Mouse (Mus musculus) myocyte (in vitro differentiated cells): ENCODE measurements around the gene Irak4. TPM values are rescaled to one million over a fixed set of nuclear protein-coding genes. Genes with fewer than 3 reads are reported as not detected.
A peak's percentile ranks its signal among the peaks of the same experiment; 100 is the strongest.

ENCODE experiments used
- H3K27me3 ChIP-seq: one replicate; pipeline ENCODE4 v1.6.1; 2011; ENCODE audit not compliant: control insufficient read depth, insufficient read depth, insufficient read length
- H3K36me3 ChIP-seq: one replicate; pipeline ENCODE4 v1.6.1; 2011; ENCODE audit not compliant: control insufficient read depth, insufficient read depth
- H3K4me2 ChIP-seq: one replicate; pipeline ENCODE4 v1.6.1; 2011; ENCODE audit warnings: low read depth, control low read depth
- H3K4me3 ChIP-seq: one replicate; pipeline ENCODE4 v1.5.1; 2011; ENCODE audit warnings: mild to moderate bottlenecking, control low read depth, moderate library complexity
- H3K79me2 ChIP-seq: one replicate; pipeline ENCODE4 v1.6.1; 2011; ENCODE audit not compliant: control insufficient read depth, insufficient read depth
- H3ac ChIP-seq: one replicate; pipeline ENCODE4 v1.6.1; 2011; ENCODE audit not compliant: control insufficient read depth, insufficient read length
- CEBPB ChIP-seq: IDR thresholded peaks from 2 replicates; pipeline ENCODE4 v1.6.1; 2011; ENCODE audit warnings: mild to moderate bottlenecking, moderate library complexity; ENCODE audit not compliant: poor library complexity, insufficient read depth, severe bottlenecking
- E2F4 ChIP-seq: IDR thresholded peaks from one replicate; pipeline ENCODE4 v1.6.1; 2011; ENCODE audit warnings: mild to moderate bottlenecking, control low read depth, moderate library complexity; ENCODE audit not compliant: insufficient read depth
- MAX ChIP-seq: IDR thresholded peaks from one replicate; pipeline ENCODE4 v1.6.1; 2011; ENCODE audit warnings: low read depth, mild to moderate bottlenecking, control low read depth
- MYOD1 ChIP-seq, 3 experiments: IDR thresholded peaks; one replicate each; pipeline ENCODE4 v1.6.1; 2011; ENCODE audit warnings: control low read depth in 2 of 3, low read depth in 2 of 3, mild to moderate bottlenecking in 2 of 3, moderate library complexity in 1 of 3; ENCODE audit not compliant: insufficient read length in 2 of 3, control insufficient read depth in 1 of 3
- MYOG ChIP-seq, 3 experiments: IDR thresholded peaks; one replicate each; pipeline ENCODE4 v1.6.1; 2011; ENCODE audit warnings: control low read depth in 2 of 3, low read depth in 2 of 3, mild to moderate bottlenecking in 2 of 3; ENCODE audit not compliant: insufficient read length in 2 of 3, control insufficient read depth in 1 of 3, insufficient read depth in 1 of 3
- POLR2A ChIP-seq: IDR thresholded peaks from one replicate; pipeline ENCODE4 v1.6.1; 2011; ENCODE audit warnings: low read depth, mild to moderate bottlenecking, control low read depth, moderate library complexity; ENCODE audit not compliant: insufficient read length
- POLR2AphosphoS2 ChIP-seq: IDR thresholded peaks from one replicate; pipeline ENCODE4 v1.6.1; 2011; ENCODE audit warnings: low read depth, control low read depth; ENCODE audit not compliant: insufficient read length
- REST ChIP-seq: IDR thresholded peaks from one replicate; pipeline ENCODE4 v1.6.1; 2011; ENCODE audit warnings: mild to moderate bottlenecking, control low read depth, moderate library complexity; ENCODE audit not compliant: insufficient read depth, insufficient read length
- SRF ChIP-seq: IDR thresholded peaks from one replicate; pipeline ENCODE4 v1.6.1; 2011; ENCODE audit warnings: low read depth; ENCODE audit not compliant: control insufficient read depth, insufficient read length
- TCF12 ChIP-seq: IDR thresholded peaks from one replicate; pipeline ENCODE4 v1.6.1; 2011; ENCODE audit warnings: mild to moderate bottlenecking, control low read depth; ENCODE audit not compliant: poor library complexity, insufficient read depth, severe bottlenecking
- TCF3 ChIP-seq: IDR thresholded peaks from one replicate; pipeline ENCODE4 v1.6.1; 2011; ENCODE audit warnings: low read depth, control low read depth; ENCODE audit not compliant: insufficient read length
- USF1 ChIP-seq: IDR thresholded peaks from one replicate; pipeline ENCODE4 v1.6.1; 2011; ENCODE audit warnings: low read depth, mild to moderate bottlenecking, control low read depth, moderate library complexity
- polyA plus RNA-seq: library from polyadenylated mRNA; unstranded; fragments of >200 nt; fragmentation: generic; extraction: Trizol; gene quantifications from one replicate; pipeline ENCODE4 v1.2.1, GENCODE M21; 2012; ENCODE audit warnings: missing spikeins

Irak4 gene
- polyA plus RNA-seq, 1 experiment = 7.0 TPM

GRCm38 (mm10) chr15:94590083-94590482 is 46.6 kb downstream of the Irak4 start:
- H3ac ChIP-seq = peak overlapping the region; percentile 83
- peak overlapping the region; percentile 53 for H3K4me3 ChIP-seq
- peak overlapping the region; percentile 66 for H3K4me2 ChIP-seq
- H3K36me3 ChIP-seq = peaks cover 16% of the 10 kb centered on the region
- no peaks in the 10 kb centered on the region for H3K27me3 ChIP-seq
- H3K79me2 ChIP-seq = peaks cover 36% of the 10 kb centered on the region
- TF ChIP-seq E2F4 = no peak
- no peak for TF ChIP-seq TCF3
- TF ChIP-seq TCF12 = no peak
- TF ChIP-seq POLR2A = no peak
- no peak for TF ChIP-seq CEBPB

GRCm38 (mm10) chr15:94591356-94591755 is 47.9 kb downstream of the Irak4 start:
- Histone ChIP-seq H3K36me3 (peaks cover 4% of the 10 kb centered on the region), H3K4me3 (no peak overlapping the region), H3K27me3 (no peaks in the 10 kb centered on the region), H3ac (no peak overlapping the region), H3K79me2 (peaks cover 30% of the 10 kb centered on the region), H3K4me2 (no peak overlapping the region)
- TF ChIP-seq SRF (no peak), POLR2AphosphoS2 (no peak), USF1 (no peak)

GRCm38 (mm10) chr15:94593586-94593985 is 50.1 kb downstream of the Irak4 start:
- peaks cover 8% of the 10 kb centered on the region for H3K79me2 ChIP-seq
- TF ChIP-seq POLR2A = no peak
- no peak for TF ChIP-seq TCF12
- TF ChIP-seq E2F4 = no peak
- TF ChIP-seq REST = no peak
- no peak for TF ChIP-seq POLR2AphosphoS2
- no peak for TF ChIP-seq MYOD1 (IDR thresholded peaks at IDR 0.05; ENCODE audit: control insufficient read depth in 1 of 3, insufficient read length in 2 of 3, low read depth in 2 of 3)
- no peak for TF ChIP-seq MAX
- TF ChIP-seq USF1 = no peak
- no peak for TF ChIP-seq MYOG (IDR thresholded peaks at IDR 0.05; ENCODE audit: control insufficient read depth in 1 of 3, insufficient read depth in 1 of 3, insufficient read length in 2 of 3, low read depth in 2 of 3)
- no peak for TF ChIP-seq TCF3
- no peak for TF ChIP-seq CEBPB
- no peak for TF ChIP-seq SRF

GRCm38 (mm10) chr15:94600145-94600707 is 56.8 kb downstream of the Irak4 start:
- H3K4me3 ChIP-seq = no peak overlapping the region
- peaks cover 7% of the 10 kb centered on the region for H3K27me3 ChIP-seq
- H3K36me3 ChIP-seq = no peaks in the 10 kb centered on the region
- H3K4me2 ChIP-seq = no peak overlapping the region
- TF ChIP-seq MYOG (IDR thresholded peaks at IDR 0.05; ENCODE audit: control insufficient read depth in 1 of 3, insufficient read depth in 1 of 3, insufficient read length in 2 of 3, low read depth in 2 of 3) (no peak), USF1 (no peak), MAX (no peak), POLR2A (no peak), TCF3 (no peak), TCF12 (no peak), E2F4 (no peak), REST (no peak), SRF (no peak), POLR2AphosphoS2 (no peak), CEBPB (no peak)
- H3ac ChIP-seq = no peak overlapping the region
- no peaks in the 10 kb centered on the region for H3K79me2 ChIP-seq

More at GRCm38 (mm10) chr15:94593586-94593985, 50.1 kb downstream of the Irak4 start:
- H3K36me3 ChIP-seq = no peaks in the 10 kb centered on the region
- no peak overlapping the region for H3K4me3 ChIP-seq
- peaks cover 7% of the 10 kb centered on the region for H3K27me3 ChIP-seq
- H3K4me2 ChIP-seq = no peak overlapping the region
- H3ac ChIP-seq = no peak overlapping the region

- Histone ChIP-seq H3K27me3 (peaks cover 7% of the 10 kb centered on the region), H3K36me3 (no peaks in the 10 kb centered on the region), H3K79me2 (no peaks in the 10 kb centered on the region), H3K4me2 (no peak overlapping the region), H3K4me3 (no peak overlapping the region), H3ac (no peak overlapping the region)
- no peak for TF ChIP-seq MYOD1 (IDR thresholded peaks at IDR 0.05; ENCODE audit: control insufficient read depth in 1 of 3, insufficient read length in 2 of 3, low read depth in 2 of 3)
These were observed 57.9 kb downstream of the Irak4 start for GRCm38 (mm10) chr15:94601339-94601738.
